Mouse (Mus musculus): ENCODE results near the gene Kcng3. TPM values are rescaled to one million over a fixed set of nuclear protein-coding genes. Genes with fewer than 3 reads are reported as not detected.

Gene Kcng3
- polyA plus RNA-seq, 1 experiment: 0.51 TPM

DNA sequence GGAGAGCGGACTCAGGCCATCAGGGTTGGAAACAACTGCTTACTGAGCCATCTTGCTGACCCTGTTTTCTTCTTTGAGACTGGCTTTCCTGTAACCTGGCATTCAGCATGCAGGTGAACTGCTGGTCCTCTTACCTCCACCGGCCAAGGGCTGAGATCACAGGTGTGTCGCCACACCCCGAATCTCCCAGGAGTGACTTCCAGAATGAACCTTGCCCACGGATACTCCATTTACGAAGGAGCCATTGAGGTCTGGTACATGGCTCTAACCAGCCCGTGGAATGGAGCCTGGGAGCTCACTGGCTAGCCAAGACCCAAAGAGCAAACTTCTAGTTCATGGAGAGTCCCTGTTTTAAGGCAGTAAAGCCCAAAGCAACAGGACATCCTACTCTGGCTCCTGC, 15.7 kb upstream of the Kcng3 start:
- H3K4me3 ChIP-seq (ENCODE audit: extremely low read depth, insufficient read depth, insufficient read length): no peak overlapping the region
- 95% methylated on average over 7 of the region's 7 CpGs for WGBS
- no peak for DNase-seq (ENCODE audit: low read depth in 1 of 2, low spot score in 2 of 2)
- no peaks in the 10 kb centered on the region for H3K36me3 ChIP-seq (ENCODE audit: control insufficient read depth, insufficient read depth, low read length)
- no peak overlapping the region for H3K27ac ChIP-seq (ENCODE audit: insufficient read depth, low read length)
- peaks cover 7% of the 10 kb centered on the region; the same call in 1 of the 2 replicates for H3K4me1 ChIP-seq (ENCODE audit: control insufficient read depth, insufficient read depth, insufficient read length)
- H3K27me3 ChIP-seq (ENCODE audit: control insufficient read depth, insufficient read depth, low read length): no peaks in the 10 kb centered on the region
- TF ChIP-seq CTCF (IDR thresholded peaks at IDR 0.05; ENCODE audit: extremely low read depth, insufficient read depth, insufficient read length, insufficient replicate concordance) (no peak), POLR2A (IDR thresholded peaks at IDR 0.05; ENCODE audit: low read depth, low read length) (no peak)

DNA sequence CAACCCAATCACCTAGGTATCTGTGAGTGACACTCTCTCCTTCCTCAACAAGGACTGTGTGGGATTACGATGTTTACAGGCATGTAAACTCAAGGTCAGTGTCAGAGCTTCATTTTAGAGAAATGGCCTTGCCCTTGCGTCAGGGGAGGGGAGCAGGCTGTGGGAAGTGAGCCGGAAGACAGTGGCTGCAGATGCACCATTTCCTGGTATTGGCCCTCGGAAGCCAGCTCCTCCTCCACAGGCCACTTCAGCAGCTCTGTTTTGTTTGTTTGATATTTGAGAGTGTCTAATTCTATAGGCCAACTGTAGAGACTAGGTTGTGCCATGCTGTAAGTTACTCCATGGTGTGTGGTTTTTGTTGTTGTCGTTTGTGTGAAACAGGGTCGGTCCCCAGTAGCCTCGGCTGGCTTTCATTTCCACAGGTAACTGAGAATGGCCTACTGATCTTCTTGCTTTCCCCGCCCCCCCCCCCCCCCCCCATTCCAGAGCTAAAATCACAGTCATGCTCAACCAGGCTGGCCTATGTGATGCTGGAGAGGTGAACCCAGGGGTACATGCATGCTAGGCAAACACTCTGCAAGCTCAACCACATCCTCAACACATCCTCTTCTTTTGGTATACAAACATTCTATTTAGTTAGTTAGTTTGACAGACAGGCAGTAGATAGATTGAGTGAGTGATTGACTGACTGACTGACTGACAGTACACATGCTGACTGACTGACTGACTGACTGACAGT, 14.9 kb upstream of the Kcng3 start:
- H3K4me1 ChIP-seq (ENCODE audit: control insufficient read depth, insufficient read depth, insufficient read length): peaks cover 7% of the 10 kb centered on the region; the same call in 1 of the 2 replicates
- H3K27me3 ChIP-seq (ENCODE audit: control insufficient read depth, insufficient read depth, low read length): no peaks in the 10 kb centered on the region
- peak overlapping the region; percentile 33 for H3K27ac ChIP-seq (ENCODE audit: insufficient read depth, low read length)
- WGBS: 63% methylated on average over 8 of the region's 8 CpGs
- TF ChIP-seq CTCF (IDR thresholded peaks at IDR 0.05; ENCODE audit: extremely low read depth, insufficient read depth, insufficient read length, insufficient replicate concordance) (no peak), POLR2A (IDR thresholded peaks at IDR 0.05; ENCODE audit: low read depth, low read length) (no peak)
- no peak for DNase-seq (ENCODE audit: low read depth in 1 of 2, low spot score in 2 of 2)
- no peak overlapping the region for H3K4me3 ChIP-seq (ENCODE audit: extremely low read depth, insufficient read depth, insufficient read length)
- H3K36me3 ChIP-seq (ENCODE audit: control insufficient read depth, insufficient read depth, low read length): no peaks in the 10 kb centered on the region

DNA sequence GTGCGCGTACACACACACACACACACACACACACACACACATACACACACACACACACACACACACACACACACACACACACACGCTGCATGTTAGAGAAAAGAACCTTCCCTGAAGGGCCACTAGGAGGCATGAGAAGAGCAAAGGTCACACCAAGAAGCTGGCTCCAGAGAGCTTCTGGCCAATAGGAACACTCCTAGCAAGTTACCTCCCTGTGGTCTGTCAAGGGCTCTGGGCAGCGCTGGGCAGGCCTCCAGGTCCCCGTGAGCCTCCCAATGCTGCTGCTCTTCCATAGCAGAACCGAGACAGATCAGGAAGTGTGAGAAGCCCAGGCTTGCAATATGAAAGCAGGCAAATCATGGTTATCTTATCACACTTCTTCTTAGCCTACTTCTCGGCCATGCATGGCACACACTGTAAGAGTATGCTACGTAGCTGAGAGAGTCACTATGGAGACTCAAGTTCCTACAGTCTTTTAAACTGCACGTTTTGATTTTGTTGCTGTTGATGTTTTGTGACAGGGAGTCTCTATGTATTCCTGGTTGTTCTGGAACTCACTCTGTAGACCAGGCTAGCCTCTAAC, 13.6 kb upstream of the Kcng3 start:
- Histone ChIP-seq H3K27ac (ENCODE audit: insufficient read depth, low read length) (peak overlapping the region; percentile 32; the same call in 1 of the 2 replicates), H3K4me1 (ENCODE audit: control insufficient read depth, insufficient read depth, insufficient read length) (peaks cover 7% of the 10 kb centered on the region; the same call in 1 of the 2 replicates), H3K4me3 (ENCODE audit: extremely low read depth, insufficient read depth, insufficient read length) (no peak overlapping the region), H3K36me3 (ENCODE audit: control insufficient read depth, insufficient read depth, low read length) (no peaks in the 10 kb centered on the region), H3K27me3 (ENCODE audit: control insufficient read depth, insufficient read depth, low read length) (no peaks in the 10 kb centered on the region)
- peak; percentile 29 to 59 for DNase-seq (ENCODE audit: low read depth in 1 of 2, low spot score in 2 of 2)
- WGBS: 29% methylated on average over 9 of the region's 9 CpGs
- TF ChIP-seq POLR2A (IDR thresholded peaks at IDR 0.05; ENCODE audit: low read depth, low read length) (no peak), CTCF (IDR thresholded peaks at IDR 0.05; ENCODE audit: extremely low read depth, insufficient read depth, insufficient read length, insufficient replicate concordance) (peak; percentile 52; the same call in 1 of the 2 replicates)

DNA sequence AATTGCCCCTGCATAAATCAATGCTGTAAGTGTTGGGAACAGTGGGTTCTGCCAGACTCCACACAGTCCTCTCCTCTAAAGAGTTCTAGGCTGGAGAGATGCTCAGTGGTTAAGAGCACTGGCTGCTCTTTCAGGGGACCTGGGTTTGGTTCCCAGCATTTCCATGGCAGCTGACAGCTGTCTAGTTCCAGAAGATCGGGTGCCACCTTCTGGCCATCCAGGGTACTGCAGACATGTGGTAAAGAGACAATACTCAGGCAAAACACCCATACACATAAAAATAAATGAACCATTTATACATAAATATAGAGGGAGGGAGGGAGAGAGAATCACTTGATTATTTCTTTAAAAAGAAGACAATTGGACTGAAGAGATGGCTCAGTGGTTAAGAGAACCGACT, 5.7 kb upstream of the Kcng3 start:
- Histone ChIP-seq H3K27ac (ENCODE audit: insufficient read depth, low read length) (no peak overlapping the region), H3K36me3 (ENCODE audit: control insufficient read depth, insufficient read depth, low read length) (no peaks in the 10 kb centered on the region), H3K4me3 (ENCODE audit: extremely low read depth, insufficient read depth, insufficient read length) (no peak overlapping the region), H3K27me3 (ENCODE audit: control insufficient read depth, insufficient read depth, low read length) (0 out of 2 replicates have a peak, but pooled peaks cover 1% of the 10 kb centered on the region), H3K4me1 (ENCODE audit: control insufficient read depth, insufficient read depth, insufficient read length) (peaks cover 2% of the 10 kb centered on the region)
- WGBS: 68% methylated on average over 2 of the region's 2 CpGs
- TF ChIP-seq CTCF (IDR thresholded peaks at IDR 0.05; ENCODE audit: extremely low read depth, insufficient read depth, insufficient read length, insufficient replicate concordance): peak; percentile 28; the same call in 1 of the 2 replicates
- no peak for TF ChIP-seq POLR2A (IDR thresholded peaks at IDR 0.05; ENCODE audit: low read depth, low read length)
- DNase-seq (ENCODE audit: low read depth in 1 of 2, low spot score in 2 of 2): peak in 1 of 2 experiments; percentile 48

DNA sequence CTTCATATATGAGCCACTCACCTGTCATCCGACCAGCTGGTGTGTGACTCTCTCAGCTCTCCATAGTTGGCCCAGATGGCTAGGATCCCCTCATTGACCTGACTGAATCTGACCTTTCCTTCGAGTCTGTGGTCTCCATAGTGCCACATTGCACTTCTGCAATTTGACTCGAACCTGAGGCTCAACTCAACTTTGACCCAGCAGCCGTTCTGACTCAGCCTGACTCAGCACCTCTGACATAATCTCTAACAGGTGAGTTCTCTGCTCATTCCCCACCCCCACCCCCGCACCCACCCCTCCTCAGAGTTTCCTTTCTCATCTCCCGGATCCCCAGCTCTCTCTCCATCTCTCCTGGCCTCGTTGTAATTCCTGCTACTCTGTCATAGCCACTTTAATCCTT, 4.7 kb upstream of the Kcng3 start:
- peaks cover 10% of the 10 kb centered on the region for H3K27me3 ChIP-seq (ENCODE audit: control insufficient read depth, insufficient read depth, low read length)
- TF ChIP-seq CTCF (IDR thresholded peaks at IDR 0.05; ENCODE audit: extremely low read depth, insufficient read depth, insufficient read length, insufficient replicate concordance): no peak
- TF ChIP-seq POLR2A (IDR thresholded peaks at IDR 0.05; ENCODE audit: low read depth, low read length): no peak
- no peak overlapping the region for H3K27ac ChIP-seq (ENCODE audit: insufficient read depth, low read length)
- H3K4me3 ChIP-seq (ENCODE audit: extremely low read depth, insufficient read depth, insufficient read length): no peak overlapping the region
- no peak for DNase-seq (ENCODE audit: low read depth in 1 of 2, low spot score in 2 of 2)
- 62% methylated on average over 7 of the region's 7 CpGs for WGBS
- no peaks in the 10 kb centered on the region for H3K36me3 ChIP-seq (ENCODE audit: control insufficient read depth, insufficient read depth, low read length)
- H3K4me1 ChIP-seq (ENCODE audit: control insufficient read depth, insufficient read depth, insufficient read length): peaks cover 7% of the 10 kb centered on the region

DNA sequence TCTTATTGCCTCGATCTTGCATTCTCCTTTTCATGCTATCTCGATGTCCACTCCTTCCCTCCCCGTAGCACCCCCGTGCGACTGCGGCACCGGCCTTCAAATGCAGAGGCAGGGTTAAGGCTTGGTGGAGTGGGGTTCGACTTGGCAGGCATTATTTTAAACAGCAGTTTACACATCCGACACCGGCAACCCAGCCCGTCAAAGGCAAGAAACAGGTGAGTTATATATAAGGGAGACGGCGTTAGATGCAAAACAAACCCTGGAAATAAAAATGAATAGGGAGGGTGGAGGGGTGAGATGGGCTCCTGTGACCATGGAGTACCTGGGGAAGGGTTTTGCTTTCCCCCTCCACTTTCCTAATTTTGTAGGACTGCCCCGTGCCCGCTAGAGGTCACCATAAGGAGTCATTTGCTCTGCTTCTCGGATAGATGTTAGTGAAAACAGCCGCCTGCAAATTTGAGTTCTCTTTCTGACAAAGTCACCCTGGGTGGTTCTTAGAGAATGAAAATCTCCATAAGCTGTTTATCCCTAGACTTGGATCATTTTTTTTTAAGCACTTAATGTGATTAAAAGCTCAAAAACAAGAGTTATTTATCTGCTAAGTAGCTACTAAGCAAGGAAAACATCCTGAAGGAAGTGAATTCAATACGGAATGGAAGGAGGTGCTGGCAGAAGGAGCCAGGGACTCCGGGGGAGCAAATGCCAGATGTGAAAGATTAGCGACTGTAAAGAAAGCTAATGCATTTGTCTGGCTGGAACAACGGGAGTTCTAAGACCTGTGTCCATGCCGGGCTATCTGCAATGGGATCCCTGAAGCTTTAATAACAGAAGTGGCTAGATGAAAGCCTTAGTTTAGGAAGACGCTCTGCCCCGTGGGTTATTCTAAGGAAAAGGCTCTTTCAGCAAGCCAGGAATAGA, 1.2 kb upstream of the Kcng3 start:
- Histone ChIP-seq H3K4me3 (ENCODE audit: extremely low read depth, insufficient read depth, insufficient read length) (peak overlapping the region; percentile 60), H3K36me3 (ENCODE audit: control insufficient read depth, insufficient read depth, low read length) (no peaks in the 10 kb centered on the region), H3K4me1 (ENCODE audit: control insufficient read depth, insufficient read depth, insufficient read length) (peaks cover 14% of the 10 kb centered on the region), H3K27me3 (ENCODE audit: control insufficient read depth, insufficient read depth, low read length) (peaks cover 21% of the 10 kb centered on the region), H3K27ac (ENCODE audit: insufficient read depth, low read length) (no peak overlapping the region)
- peak in 1 of 2 experiments; percentile 70 for DNase-seq (ENCODE audit: low read depth in 1 of 2, low spot score in 2 of 2)
- WGBS: 7% methylated on average over 24 of the region's 24 CpGs
- TF ChIP-seq POLR2A (IDR thresholded peaks at IDR 0.05; ENCODE audit: low read depth, low read length): no peak
- TF ChIP-seq CTCF (IDR thresholded peaks at IDR 0.05; ENCODE audit: extremely low read depth, insufficient read depth, insufficient read length, insufficient replicate concordance): peak; percentile 60; the same call in 1 of the 2 replicates

All from spleen, adult 2 months (tissue).